Mouse (Mus musculus) embryonic facial prominence, embryonic 14.5 days (tissue): Measurements from ENCODE around the gene Cyb561d1. TPM values are rescaled to one million over a fixed set of nuclear protein-coding genes. Genes with fewer than 3 reads are reported as not detected.

Experiments
- ATAC-seq: fragments of 200-750 bp; cut with Nextera tagmentation; 2 replicates; pipeline ENCODE4 v1.8.0; 2017; ENCODE audit warnings: low read depth, moderate number of reproducible peaks, moderate TSS enrichment
- DNase-seq: peaks from one replicate; pipeline ENCODE4 v3.0.0-alpha.2; 2015; ENCODE audit warnings: low spot score
- H3K27ac ChIP-seq: fragments of 300-500 bp; sonication (generic); replicated peaks from 2 replicates; pipeline ENCODE4 v1.5.1; 2014; ENCODE audit warnings: low read depth, mild to moderate bottlenecking, low read length, moderate library complexity
- H3K27me3 ChIP-seq: fragments of 300-500 bp; sonication (generic); replicated peaks from 2 replicates; pipeline ENCODE4 v1.6.1; 2014; ENCODE audit warnings: low read length; ENCODE audit not compliant: control insufficient read depth, insufficient read depth
- H3K36me3 ChIP-seq: fragments of 300-500 bp; sonication (generic); 2 replicates; pipeline ENCODE4 v1.6.1; 2014; ENCODE audit warnings: low read length, mixed read lengths; ENCODE audit not compliant: control insufficient read depth, insufficient read depth
- H3K4me1 ChIP-seq: fragments of 300-500 bp; sonication (generic); 2 replicates; pipeline ENCODE4 v1.6.1; 2014; ENCODE audit warnings: antibody characterized with exemption, low read length; ENCODE audit not compliant: control insufficient read depth, insufficient read depth
- H3K4me2 ChIP-seq: fragments of 300-500 bp; sonication (generic); 2 replicates; pipeline ENCODE4 v1.6.1; 2014; ENCODE audit warnings: low read depth, mild to moderate bottlenecking, low read length, moderate library complexity, mixed read lengths
- H3K4me3 ChIP-seq: fragments of 300-500 bp; sonication (generic); 2 replicates; pipeline ENCODE4 v1.5.1; 2014; ENCODE audit warnings: low read depth, mild to moderate bottlenecking, low read length
- H3K9ac ChIP-seq: fragments of 300-500 bp; sonication (generic); 2 replicates; pipeline ENCODE4 v1.6.1; 2014; ENCODE audit warnings: low read depth, mild to moderate bottlenecking, low read length, moderate library complexity, mixed read lengths
- H3K9me3 ChIP-seq: fragments of 300-500 bp; sonication (generic); 2 replicates; pipeline ENCODE4 v1.6.1; 2016; ENCODE audit warnings: low read length; ENCODE audit not compliant: control insufficient read depth
- WGBS: fragments of 180-500 bp; shearing (Covaris S2); extraction: QIAGEN DNeasy Blood & Tissue Kit; methylation state at CpG from one replicate; pipeline ENCODE4 v1.1.7; 2014; 5-methylcytosine and 5-hydroxymethylcytosine counted together
- polyA plus RNA-seq: library from polyadenylated mRNA; unstranded; fragments of >200 nt; fragmentation: Nextera tagmentation; extraction: Ambion mirVana; gene quantifications from 2 replicates; pipeline ENCODE4 v1.2.1, GENCODE M21; 2014

The Cyb561d1 gene
- polyA plus RNA-seq, 1 experiment from 2014 or later, result 1.9 TPM

GRCm38 (mm10) chr3:108197066-108197497 lies 3.9 kb downstream of the Cyb561d1 start:
- ATAC-seq (peak; percentile 15; the same call in 1 of the 2 replicates), DNase-seq (peak; percentile 67)
- Histone ChIP-seq H3K9me3 (no peaks in the 10 kb centered on the region), H3K4me1 (no peaks in the 10 kb centered on the region; the same call in 1 of the 2 replicates), H3K4me3 (no peak overlapping the region), H3K27ac (no peak overlapping the region), H3K27me3 (no peaks in the 10 kb centered on the region), H3K4me2 (peak overlapping the region; percentile 16; the same call in 1 of the 2 replicates), H3K9ac (no peak overlapping the region), H3K36me3 (0 out of 2 replicates have a peak, but pooled peaks cover 12% of the 10 kb centered on the region)
- WGBS, result 26% methylated on average over 13 of the region's 14 CpGs

GRCm38 (mm10) chr3:108195941-108196590 lies 4.9 kb downstream of the Cyb561d1 start:
- WGBS, result 66% methylated on average over 7 of the region's 7 CpGs
- H3K36me3 ChIP-seq, result 0 out of 2 replicates have a peak, but pooled peaks cover 12% of the 10 kb centered on the region
- H3K4me3 ChIP-seq, result no peak overlapping the region
- DNase-seq (peak; percentile 30), ATAC-seq (no peak)
- no peak overlapping the region for H3K27ac ChIP-seq
- no peak overlapping the region for H3K9ac ChIP-seq
- no peak overlapping the region for H3K4me2 ChIP-seq
- H3K27me3 ChIP-seq, result no peaks in the 10 kb centered on the region
- H3K9me3 ChIP-seq, result no peaks in the 10 kb centered on the region
- no peaks in the 10 kb centered on the region; the same call in 1 of the 2 replicates for H3K4me1 ChIP-seq

GRCm38 (mm10) chr3:108195287-108195686 lies 5.7 kb downstream of the Cyb561d1 start:
- Histone ChIP-seq H3K36me3 (0 out of 2 replicates have a peak, but pooled peaks cover 12% of the 10 kb centered on the region), H3K9me3 (no peaks in the 10 kb centered on the region), H3K9ac (no peak overlapping the region), H3K4me2 (no peak overlapping the region), H3K4me1 (no peaks in the 10 kb centered on the region; the same call in 1 of the 2 replicates), H3K4me3 (no peak overlapping the region), H3K27me3 (no peaks in the 10 kb centered on the region), H3K27ac (no peak overlapping the region)
- 73% methylated on average over 4 of the region's 4 CpGs for WGBS
- ATAC-seq (no peak), DNase-seq (no peak)

GRCm38 (mm10) chr3:108193686-108194085 lies 7.3 kb downstream of the Cyb561d1 start:
- H3K9ac ChIP-seq, result no peak overlapping the region
- no peaks in the 10 kb centered on the region for H3K27me3 ChIP-seq
- no peak overlapping the region for H3K27ac ChIP-seq
- ATAC-seq, result no peak
- H3K4me2 ChIP-seq, result no peak overlapping the region
- no peak overlapping the region for H3K4me3 ChIP-seq
- H3K9me3 ChIP-seq, result no peaks in the 10 kb centered on the region
- H3K36me3 ChIP-seq, result 0 out of 2 replicates have a peak, but pooled peaks cover 6% of the 10 kb centered on the region
- H3K4me1 ChIP-seq, result no peaks in the 10 kb centered on the region; the same call in 1 of the 2 replicates
- DNase-seq, result no peak
- 69% methylated on average over 4 of the region's 4 CpGs for WGBS

GRCm38 (mm10) chr3:108189897-108190296 lies 11.1 kb downstream of the Cyb561d1 start:
- H3K4me2 ChIP-seq, result no peak overlapping the region
- WGBS, result 56% methylated on average over 5 of the region's 5 CpGs
- no peaks in the 10 kb centered on the region for H3K36me3 ChIP-seq
- no peak for ATAC-seq
- H3K9me3 ChIP-seq, result no peaks in the 10 kb centered on the region
- no peak for DNase-seq
- no peak overlapping the region for H3K4me3 ChIP-seq
- no peaks in the 10 kb centered on the region; the same call in 1 of the 2 replicates for H3K27me3 ChIP-seq
- 0 out of 2 replicates have a peak overlapping the region, but pooled peaks have one; percentile 23 for H3K9ac ChIP-seq
- peaks cover 8% of the 10 kb centered on the region; the same call in 1 of the 2 replicates for H3K4me1 ChIP-seq
- H3K27ac ChIP-seq, result no peak overlapping the region

GRCm38 (mm10) chr3:108188716-108189490 lies 12.1 kb downstream of the Cyb561d1 start:
- DNase-seq, result no peak
- no peak overlapping the region for H3K9ac ChIP-seq
- 62% methylated on average over 9 of the region's 9 CpGs for WGBS
- ATAC-seq, result no peak
- H3K36me3 ChIP-seq, result no peaks in the 10 kb centered on the region
- H3K4me2 ChIP-seq, result no peak overlapping the region
- H3K4me3 ChIP-seq, result no peak overlapping the region
- no peaks in the 10 kb centered on the region for H3K9me3 ChIP-seq
- no peaks in the 10 kb centered on the region; the same call in 1 of the 2 replicates for H3K27me3 ChIP-seq
- H3K4me1 ChIP-seq, result peaks cover 8% of the 10 kb centered on the region; the same call in 1 of the 2 replicates
- H3K27ac ChIP-seq, result no peak overlapping the region

- no peak overlapping the region for H3K27ac ChIP-seq
- no peak for DNase-seq
- no peak for ATAC-seq
- 58% methylated on average over 20 of the region's 20 CpGs for WGBS
- peak overlapping the region; percentile 78; the same call in 1 of the 2 replicates for H3K9ac ChIP-seq
- no peaks in the 10 kb centered on the region; the same call in 1 of the 2 replicates for H3K27me3 ChIP-seq
- peak overlapping the region; percentile 90 for H3K4me2 ChIP-seq
- H3K4me3 ChIP-seq, result peak overlapping the region; percentile 72
- H3K36me3 ChIP-seq, result no peaks in the 10 kb centered on the region
- no peaks in the 10 kb centered on the region for H3K9me3 ChIP-seq
- H3K4me1 ChIP-seq, result peaks cover 8% of the 10 kb centered on the region; the same call in 1 of the 2 replicates
Measured at GRCm38 (mm10) chr3:108187111-108187795, 13.8 kb downstream of the Cyb561d1 start.
